Mouse (Mus musculus) spleen, postnatal 14 days (tissue): ENCODE measurements around the gene Zfp385b.

Experiments
- DNase-seq, 2 experiments: peaks; one replicate each; pipeline ENCODE4 v3.0.0; 2021 to 2022; ENCODE audit warnings: low spot score in 2 of 2

Gene Zfp385b

DNA sequence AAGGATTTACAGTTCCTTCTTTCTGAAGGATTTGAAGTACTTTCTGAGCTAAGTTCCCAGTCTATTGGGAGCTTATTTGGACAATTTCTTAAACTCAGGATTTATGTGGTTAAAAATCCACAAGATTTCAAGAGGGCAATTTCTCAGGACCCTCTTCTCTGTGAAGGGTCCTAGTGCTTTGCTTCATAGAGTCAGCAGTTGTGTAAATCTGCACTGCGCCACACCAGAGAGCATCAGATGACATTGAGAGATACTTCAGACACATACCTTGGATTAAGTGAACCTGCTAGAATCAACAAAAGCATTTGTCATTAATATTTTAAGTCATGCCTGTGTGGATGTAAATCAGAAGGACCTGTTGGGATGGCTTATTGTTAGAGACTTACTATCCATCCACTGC lies 439.5 kb downstream of the Zfp385b start:
- DNase-seq, result no peak

GRCm38 (mm10) chr2:77379332-77379731 lies 440.1 kb downstream of the Zfp385b start:
- DNase-seq, result no peak

DNA sequence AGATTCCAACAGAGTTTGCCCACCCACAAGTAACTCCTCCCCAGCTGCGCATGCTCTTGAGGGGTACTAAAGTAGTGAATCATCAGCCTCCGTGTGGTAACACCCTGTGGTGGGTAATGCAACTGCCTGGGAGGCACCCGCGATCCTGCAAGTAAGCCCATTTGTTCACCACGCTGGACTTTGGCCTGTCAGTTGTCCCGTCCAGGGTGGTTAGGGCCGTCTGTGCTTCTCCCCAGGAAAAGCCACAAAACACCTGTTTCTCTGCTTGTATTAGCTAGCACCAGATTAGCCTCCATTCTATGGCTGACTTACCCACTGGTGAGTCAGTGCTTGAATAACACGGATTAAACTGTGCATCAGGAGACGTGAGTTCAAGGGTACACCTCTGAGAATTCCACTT lies 442.6 kb downstream of the Zfp385b start:
- no peak for DNase-seq

DNA sequence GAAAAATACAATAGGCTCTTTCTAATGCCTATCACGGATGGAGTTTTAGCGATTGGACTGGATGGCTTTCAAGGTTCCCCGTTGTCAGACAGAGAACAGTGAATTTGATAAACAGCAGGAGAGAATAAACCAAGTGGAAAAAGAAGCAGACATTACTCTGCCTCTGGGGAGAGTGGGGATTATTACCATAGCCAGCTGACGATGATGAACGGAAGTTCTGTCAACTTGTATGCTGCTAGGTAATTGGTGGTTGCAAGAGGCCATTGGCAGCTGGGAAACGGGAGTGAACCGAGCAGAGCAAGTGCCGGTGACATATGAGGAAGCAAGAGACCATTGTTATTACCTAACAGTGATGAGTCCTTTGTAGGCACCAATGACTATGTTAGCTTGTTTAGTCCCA lies 444.3 kb downstream of the Zfp385b start:
- DNase-seq, result no peak

- no peak for DNase-seq
These were observed 450.3 kb downstream of the Zfp385b start for GRCm38 (mm10) chr2:77369174-77369573.
